In the genomic region with DNA sequence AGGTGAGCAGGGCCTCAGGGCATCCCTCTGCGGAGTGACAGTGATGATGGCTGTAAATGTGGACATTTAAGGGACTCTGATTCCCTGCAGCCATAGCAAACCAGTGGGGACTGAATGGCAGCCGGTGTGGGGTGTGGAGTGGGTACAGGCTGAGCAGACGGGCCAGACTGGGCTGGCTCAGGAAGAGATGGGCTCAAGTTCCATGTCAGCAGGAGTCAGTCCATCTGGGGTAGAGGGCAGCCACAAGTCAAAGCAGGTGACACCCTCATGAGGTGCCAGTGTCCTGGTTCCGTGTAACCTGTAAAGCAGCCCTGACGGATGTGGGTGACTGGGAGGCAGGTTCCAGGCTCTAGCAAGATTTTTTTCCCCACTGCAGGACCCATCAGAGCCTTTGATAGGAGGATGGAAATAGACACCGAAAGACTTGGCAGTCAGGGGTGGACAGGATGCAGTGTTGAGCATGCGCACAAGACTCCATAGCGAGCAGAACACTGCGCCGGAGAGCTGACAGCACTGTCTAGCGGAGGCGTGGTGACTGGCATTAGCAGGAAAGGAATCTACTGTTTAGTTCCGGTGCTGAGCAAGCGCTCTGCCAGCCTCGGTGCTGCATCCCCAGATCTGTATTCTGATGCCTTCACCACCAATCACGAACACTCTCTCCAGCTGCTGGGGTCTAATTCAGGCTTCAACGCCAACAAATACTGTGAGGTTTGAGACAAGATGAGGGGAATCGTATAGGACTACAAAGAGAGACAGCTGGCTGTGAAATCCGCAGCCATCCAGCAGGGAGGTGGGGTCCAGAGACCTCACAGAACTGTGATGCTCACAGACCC, we compare ENCODE assay signal across 8 mouse cellular contexts. TPM values are rescaled to one million over a fixed set of nuclear protein-coding genes. Genes with fewer than 3 reads are reported as not detected.
A peak's percentile ranks its signal among the peaks of the same experiment; 100 is the strongest.
DNase-seq lines count a peak whose midpoint lies in the region; ATAC-seq lines count a peak whose summit lies in the region.

No protein-coding gene starts in this region.

- no peaks in the 10 kb centered on the region for H3K9me3 ChIP-seq in embryonic facial prominence, embryonic 14.5 days (ENCODE audit: control insufficient read depth, low read length)
- no peaks in the 10 kb centered on the region for H3K9me3 ChIP-seq in heart, embryonic 10.5 days
- no peaks in the 10 kb centered on the region for H3K9me3 ChIP-seq in limb, embryonic 10.5 days (replicated peaks)
- H3K9me3 ChIP-seq in midbrain, embryonic 10.5 days (replicated peaks), result peaks cover 4% of the 10 kb centered on the region

- 30% methylated on average over 18 of the region's 19 CpGs for WGBS in embryonic facial prominence, embryonic 14.5 days
- WGBS in heart, embryonic 10.5 days, result 36% methylated on average over 19 of the region's 19 CpGs
- 31% methylated on average over 19 of the region's 19 CpGs for WGBS in limb, embryonic 10.5 days
- 33% methylated on average over 19 of the region's 19 CpGs for WGBS in midbrain, embryonic 10.5 days

- H3K4me3 ChIP-seq in embryonic facial prominence, embryonic 14.5 days (ENCODE audit: low read depth, low read length), result peak overlapping the region; percentile 29
- H3K4me3 ChIP-seq in heart, embryonic 10.5 days, result peak overlapping the region; percentile 49
- H3K4me3 ChIP-seq in limb, embryonic 10.5 days, result peak overlapping the region; percentile 39
- peak overlapping the region; percentile 46 for H3K4me3 ChIP-seq in midbrain, embryonic 10.5 days

- peak overlapping the region; percentile 52 for H3K4me2 ChIP-seq in embryonic facial prominence, embryonic 14.5 days (ENCODE audit: low read depth, low read length)

- ATAC-seq in embryonic facial prominence, embryonic 14.5 days (ENCODE audit: low read depth), result peak; percentile 86

- H3K9ac ChIP-seq in embryonic facial prominence, embryonic 14.5 days (ENCODE audit: low read depth, low read length), result peak overlapping the region; percentile 45

- no peaks in the 10 kb centered on the region for H3K27me3 ChIP-seq in embryonic facial prominence, embryonic 14.5 days (replicated peaks; ENCODE audit: control insufficient read depth, insufficient read depth, low read length)
- H3K27me3 ChIP-seq in heart, embryonic 10.5 days (ENCODE audit: insufficient read depth, poor library complexity, severe bottlenecking), result no peaks in the 10 kb centered on the region
- no peaks in the 10 kb centered on the region for H3K27me3 ChIP-seq in limb, embryonic 10.5 days (ENCODE audit: low read depth, poor library complexity, severe bottlenecking)
- H3K27me3 ChIP-seq in midbrain, embryonic 10.5 days (ENCODE audit: low read depth, poor library complexity, severe bottlenecking), result no peaks in the 10 kb centered on the region

- peak; percentile 99 for DNase-seq in brain, adult 2 months (ENCODE audit: low read depth, low spot score)
- DNase-seq in embryonic facial prominence, embryonic 14.5 days (ENCODE audit: low spot score), result peak; percentile 91
- DNase-seq in heart, embryonic 10.5 days (ENCODE audit: low spot score), result peak; percentile 83
- DNase-seq in kidney, adult 8-10 months, result peak; percentile 31 to 48
- peak; percentile 46 for DNase-seq in limb, embryonic 10.5 days (ENCODE audit: low spot score)
- peak; percentile 56 for DNase-seq in midbrain, embryonic 10.5 days (ENCODE audit: low spot score)
- peak; percentile 74 for DNase-seq in right cerebral cortex, postnatal 4 days
- DNase-seq in yolk sac, embryonic 10.5 days (ENCODE audit: low spot score), result peak; percentile 19

- H3K36me3 ChIP-seq in embryonic facial prominence, embryonic 14.5 days (ENCODE audit: control insufficient read depth, insufficient read depth, low read length), result no peaks in the 10 kb centered on the region
- H3K36me3 ChIP-seq in heart, embryonic 10.5 days, result no peaks in the 10 kb centered on the region
- H3K36me3 ChIP-seq in limb, embryonic 10.5 days, result no peaks in the 10 kb centered on the region
- H3K36me3 ChIP-seq in midbrain, embryonic 10.5 days, result no peaks in the 10 kb centered on the region

- no peaks in the 10 kb centered on the region for H3K4me1 ChIP-seq in embryonic facial prominence, embryonic 14.5 days (ENCODE audit: control insufficient read depth, insufficient read depth, low read length)
- H3K4me1 ChIP-seq in heart, embryonic 10.5 days, result peaks cover 24% of the 10 kb centered on the region
- peaks cover 16% of the 10 kb centered on the region for H3K4me1 ChIP-seq in limb, embryonic 10.5 days
- H3K4me1 ChIP-seq in midbrain, embryonic 10.5 days, result peaks cover 19% of the 10 kb centered on the region

- H3K27ac ChIP-seq in embryonic facial prominence, embryonic 14.5 days (replicated peaks; ENCODE audit: low read depth, low read length), result peak overlapping the region; percentile 21; the same call in 1 of the 2 replicates
- no peak overlapping the region for H3K27ac ChIP-seq in heart, embryonic 10.5 days
- H3K27ac ChIP-seq in limb, embryonic 10.5 days, result 0 out of 2 replicates have a peak overlapping the region, but pooled peaks have one; percentile 7
- H3K27ac ChIP-seq in midbrain, embryonic 10.5 days (replicated peaks), result peak overlapping the region; percentile 67

RNA-seq across cellular contexts. Expression of gene Arl11, which starts 18.3 kb away (rescaled TPM):
- 1.7 and 1.8 TPM in 2 replicates for polyA plus RNA-seq in embryonic facial prominence, embryonic 14.5 days (2014; fragmentation: Nextera tagmentation; extraction: Ambion mirVana)
- polyA plus RNA-seq in heart, embryonic 10.5 days (2016; fragmentation: Nextera tagmentation; extraction: Ambion mirVana), result 0.12 and 0.29 TPM in 2 replicates
- polyA plus RNA-seq in limb, embryonic 10.5 days (2016; fragmentation: Nextera tagmentation; extraction: Ambion mirVana), result 0.19 and 0.26 TPM in 2 replicates
- 0.15 and 0.56 TPM in 2 replicates for polyA plus RNA-seq in midbrain, embryonic 10.5 days (2016; fragmentation: Nextera tagmentation; extraction: Ambion mirVana)

RNA-seq across cellular contexts. Expression of gene Ebpl, which starts 32.4 kb away (rescaled TPM):
- 11.9 and 12.1 TPM in 2 replicates for polyA plus RNA-seq in embryonic facial prominence, embryonic 14.5 days (2014; fragmentation: Nextera tagmentation; extraction: Ambion mirVana)
- 6.8 and 8.8 TPM in 2 replicates for polyA plus RNA-seq in heart, embryonic 10.5 days (2016; fragmentation: Nextera tagmentation; extraction: Ambion mirVana)
- polyA plus RNA-seq in limb, embryonic 10.5 days (2016; fragmentation: Nextera tagmentation; extraction: Ambion mirVana), result 9.4 and 10.5 TPM in 2 replicates
- polyA plus RNA-seq in midbrain, embryonic 10.5 days (2016; fragmentation: Nextera tagmentation; extraction: Ambion mirVana), result 10.6 and 11.0 TPM in 2 replicates

Comparison
In these comparisons a context has a peak if more than half of its experiments do, and no peak if none do; other contexts are left out.
1. DNase-seq: peak in every context shown above with its lines; median percentile 99 in brain, adult 2 months; 91 in embryonic facial prominence, embryonic 14.5 days; 83 in heart, embryonic 10.5 days; 74 in right cerebral cortex, postnatal 4 days; 56 in midbrain, embryonic 10.5 days; 46 in limb, embryonic 10.5 days; 40 in kidney, adult 8-10 months; 19 in yolk sac, embryonic 10.5 days.